Mouse (Mus musculus) ovary, postnatal 14 days (tissue): Measurements from ENCODE around the gene Syt10.
"Not testable (repeated sequence)": the region's sequence is repeated elsewhere in the genome, so short reads cannot be mapped to it uniquely, and the experiment has no call there.

Source experiments
- DNase-seq: peaks from one replicate; pipeline ENCODE4 v3.0.0; 2022; ENCODE audit warnings: low spot score

The Syt10 gene

GRCm38 (mm10) chr15:89841364-89842017, at the start of gene Syt10:
Gene Syt10 (minus strand): TSS chr15:89841860.
- DNase-seq: peak; percentile 11

DNA sequence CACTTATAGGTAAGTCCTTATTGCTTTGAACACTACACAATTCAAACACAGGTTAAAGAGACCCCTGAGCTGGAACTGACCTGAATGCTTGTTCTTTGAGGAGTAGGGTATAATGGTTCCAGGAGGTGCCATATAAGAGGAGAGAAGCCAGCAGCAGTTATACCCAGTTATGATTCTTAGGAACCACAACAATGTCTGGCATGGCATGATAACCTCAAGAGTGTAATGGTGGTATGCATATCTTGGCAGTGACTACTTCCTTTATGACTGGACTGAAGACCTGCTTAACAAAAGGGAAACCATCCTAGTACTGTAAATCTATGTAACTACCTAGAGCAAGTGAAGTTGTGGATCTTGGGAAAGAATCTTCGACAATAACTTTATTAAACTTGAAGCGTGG, 42.1 kb upstream of the Syt10 start:
- no peak for DNase-seq

DNA sequence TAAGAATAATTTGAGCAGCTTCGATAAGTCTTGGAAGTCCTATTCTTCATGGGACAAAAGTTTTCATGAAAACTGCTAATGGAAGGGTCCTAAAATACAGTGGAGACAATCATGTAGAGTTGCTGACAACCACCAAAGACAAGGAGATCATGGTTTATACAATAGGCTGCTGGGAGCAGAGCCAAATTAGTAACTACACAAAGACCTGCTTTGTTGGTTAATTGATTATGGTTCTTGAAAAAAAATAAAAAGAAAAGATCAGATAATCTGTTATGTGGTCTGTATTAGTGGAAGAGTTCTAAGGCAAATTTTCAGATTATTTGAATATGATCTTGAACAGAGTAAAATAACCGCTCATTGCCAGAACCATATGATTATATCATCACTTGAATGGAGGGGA, 37.3 kb upstream of the Syt10 start:
- no peak for DNase-seq

GRCm38 (mm10) chr15:89816098-89816497, 25.6 kb downstream of the Syt10 start:
- DNase-seq: no peak

GRCm38 (mm10) chr15:89804478-89804877, 37.2 kb downstream of the Syt10 start:
- DNase-seq: no peak

DNA sequence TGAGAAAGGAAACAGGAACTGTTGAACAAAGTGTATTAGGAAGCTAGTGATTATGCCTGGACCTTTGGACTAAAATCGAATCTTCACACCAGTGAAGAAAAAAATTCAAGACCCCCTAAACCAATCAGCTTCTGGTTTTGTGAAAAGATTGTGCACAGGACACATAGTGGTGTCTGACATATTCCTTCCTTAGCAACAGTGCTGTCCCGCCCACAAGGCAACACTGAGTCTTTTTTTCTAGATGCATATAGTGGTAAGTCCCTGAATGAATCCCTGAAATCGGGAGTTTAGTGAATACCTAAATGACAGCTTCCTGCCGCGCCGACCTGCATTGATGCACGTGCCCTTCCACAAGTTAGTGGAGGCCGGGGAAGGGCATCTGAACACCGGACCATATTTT, 61.7 kb downstream of the Syt10 start:
- no peak for DNase-seq

- not testable (repeated sequence) for DNase-seq
These were observed 75.6 kb downstream of the Syt10 start for GRCm38 (mm10) chr15:89766016-89766415.

GRCm38 (mm10) chr15:89733611-89734010, 108.0 kb downstream of the Syt10 start:
- DNase-seq: no peak
